In the genomic region with DNA sequence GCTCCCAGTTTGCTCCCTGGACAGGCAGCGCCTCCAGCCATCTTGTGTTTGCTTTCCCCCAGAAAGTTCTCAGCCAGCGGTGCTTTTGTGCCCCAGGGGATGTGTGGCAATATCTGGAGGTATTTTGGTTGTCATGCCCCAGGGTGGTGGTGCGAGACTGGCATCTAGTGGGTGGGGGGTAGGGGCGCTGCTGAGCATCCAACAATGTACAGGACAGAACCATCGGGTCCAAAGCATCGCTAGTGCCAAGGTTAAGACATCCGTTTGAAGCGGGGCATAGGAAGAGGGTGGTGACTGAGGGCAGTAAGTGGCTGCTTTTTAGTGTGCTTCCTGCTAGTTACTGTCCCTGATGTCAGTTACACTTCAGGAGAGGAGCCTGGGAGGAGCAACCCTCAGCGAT, we compare ENCODE assay signal across 10 mouse cellular contexts. TPM values are rescaled to one million over a fixed set of nuclear protein-coding genes. Genes with fewer than 3 reads are reported as not detected.
DNase-seq lines count a peak whose midpoint lies in the region; ATAC-seq lines count a peak whose summit lies in the region.
"Had no signal": no experiment of that assay in that cellular context is flagged by ENCODE, and none has a peak within 500 bp of the region (broad histone marks: within the 10 kb centered on the region; RNA-seq: fewer than 3 reads in every experiment).

No protein-coding gene starts in this region.

- no peaks in the 10 kb centered on the region for H3K27me3 ChIP-seq in heart, embryonic 15.5 days
- no peaks in the 10 kb centered on the region for H3K27me3 ChIP-seq in heart, embryonic 11.5 days (ENCODE audit: control insufficient read depth, insufficient read depth, low read length)
- H3K27me3 ChIP-seq in midbrain, embryonic 16.5 days (ENCODE audit: control insufficient read depth, insufficient read depth, low read depth, low read length), result no peaks in the 10 kb centered on the region
- H3K27me3 ChIP-seq in midbrain, embryonic 11.5 days (ENCODE audit: control insufficient read depth, insufficient read depth, low read length), result no peaks in the 10 kb centered on the region

- no peak for ATAC-seq in heart, embryonic 15.5 days (replicated peaks; ENCODE audit: insufficient number of reproducible peaks, insufficient read depth, low FRiP score, low read depth)
- no peak for ATAC-seq in heart, embryonic 11.5 days (replicated peaks; ENCODE audit: insufficient number of reproducible peaks, low FRiP score, low TSS enrichment)
- ATAC-seq in midbrain, embryonic 16.5 days, result no peak
- ATAC-seq in midbrain, embryonic 11.5 days (ENCODE audit: low FRiP score), result no peak

- peak overlapping the region; percentile 20; the same call in 1 of the 2 replicates for H3K27ac ChIP-seq in heart, embryonic 15.5 days
- H3K27ac ChIP-seq in heart, embryonic 11.5 days (ENCODE audit: low read depth, low read length), result no peak overlapping the region
- H3K27ac ChIP-seq in midbrain, embryonic 16.5 days (ENCODE audit: low read length), result 0 out of 2 replicates have a peak overlapping the region, but pooled peaks have one; percentile 32
- no peak overlapping the region for H3K27ac ChIP-seq in midbrain, embryonic 11.5 days (ENCODE audit: low read depth, low read length)
- peak overlapping the region; percentile 84 for H3K27ac ChIP-seq in brown adipose tissue, adult 24 weeks (replicated peaks; ENCODE audit: low read depth, low read length)

- no peak overlapping the region for H3K4me3 ChIP-seq in heart, embryonic 15.5 days
- no peak overlapping the region for H3K4me3 ChIP-seq in heart, embryonic 11.5 days (ENCODE audit: low read depth, low read length)
- H3K4me3 ChIP-seq in midbrain, embryonic 16.5 days (ENCODE audit: low read depth, low read length), result no peak overlapping the region
- H3K4me3 ChIP-seq in midbrain, embryonic 11.5 days (ENCODE audit: low read depth, low read length), result no peak overlapping the region
- 0 out of 2 replicates have a peak overlapping the region, but pooled peaks have one; percentile 10 for H3K4me3 ChIP-seq in brown adipose tissue, adult 24 weeks (ENCODE audit: insufficient read depth, low read depth, low read length)

- no peak overlapping the region for H3K9ac ChIP-seq in heart, embryonic 15.5 days
- H3K9ac ChIP-seq in heart, embryonic 11.5 days (ENCODE audit: low read depth, low read length), result no peak overlapping the region
- no peak overlapping the region for H3K9ac ChIP-seq in midbrain, embryonic 16.5 days (ENCODE audit: low read depth, low read length)
- no peak overlapping the region for H3K9ac ChIP-seq in midbrain, embryonic 11.5 days (ENCODE audit: low read length)

- H3K4me1 ChIP-seq in heart, embryonic 15.5 days (replicated peaks), result peaks cover 24% of the 10 kb centered on the region
- peaks cover 21% of the 10 kb centered on the region for H3K4me1 ChIP-seq in heart, embryonic 11.5 days (ENCODE audit: control insufficient read depth, insufficient read depth, low read length)
- peaks cover 24% of the 10 kb centered on the region for H3K4me1 ChIP-seq in midbrain, embryonic 16.5 days (ENCODE audit: control insufficient read depth, insufficient read depth, low read length)
- peaks cover 24% of the 10 kb centered on the region for H3K4me1 ChIP-seq in midbrain, embryonic 11.5 days (ENCODE audit: control insufficient read depth, insufficient read depth, low read length)
- peaks cover 6% of the 10 kb centered on the region; the same call in 1 of the 2 replicates for H3K4me1 ChIP-seq in brown adipose tissue, adult 24 weeks (ENCODE audit: control insufficient read depth, insufficient read depth, insufficient read length, low read length)

- WGBS in heart, embryonic 15.5 days, result 67% methylated on average over 9 of the region's 9 CpGs
- WGBS in heart, embryonic 11.5 days (ENCODE audit: insufficient replicate concordance), result 73% methylated on average over 9 of the region's 9 CpGs
- 62% methylated on average over 9 of the region's 9 CpGs for WGBS in midbrain, embryonic 16.5 days
- WGBS in midbrain, embryonic 11.5 days, result 74% methylated on average over 9 of the region's 9 CpGs

- no peaks in the 10 kb centered on the region for H3K9me3 ChIP-seq in heart, embryonic 15.5 days (replicated peaks)
- H3K9me3 ChIP-seq in heart, embryonic 11.5 days (replicated peaks; ENCODE audit: control insufficient read depth, low read length), result no peaks in the 10 kb centered on the region
- H3K9me3 ChIP-seq in midbrain, embryonic 16.5 days (replicated peaks; ENCODE audit: control insufficient read depth, low read length, poor library complexity, severe bottlenecking), result no peaks in the 10 kb centered on the region
- H3K9me3 ChIP-seq in midbrain, embryonic 11.5 days (ENCODE audit: control insufficient read depth, low read length), result no peaks in the 10 kb centered on the region

- no peak overlapping the region for H3K4me2 ChIP-seq in heart, embryonic 15.5 days
- no peak overlapping the region for H3K4me2 ChIP-seq in heart, embryonic 11.5 days
- H3K4me2 ChIP-seq in midbrain, embryonic 16.5 days (ENCODE audit: low read length), result no peak overlapping the region
- H3K4me2 ChIP-seq in midbrain, embryonic 11.5 days, result no peak overlapping the region

- DNase-seq in midbrain, embryonic 11.5 days (ENCODE audit: low spot score, missing footprints), result no peak
- peak; percentile 39 for DNase-seq in thymus, postnatal 14 days
- DNase-seq in gastrocnemius, adult 18-20 months (ENCODE audit: low spot score), result no peak
- DNase-seq: kidney, postnatal 14 days had no signal

- H3K36me3 ChIP-seq in heart, embryonic 15.5 days, result peaks cover 14% of the 10 kb centered on the region
- H3K36me3 ChIP-seq in heart, embryonic 11.5 days (ENCODE audit: control insufficient read depth, insufficient read depth, low read length), result peaks cover 4% of the 10 kb centered on the region
- H3K36me3 ChIP-seq in midbrain, embryonic 16.5 days (ENCODE audit: control insufficient read depth, insufficient read depth, low read length), result peaks cover 3% of the 10 kb centered on the region; the same call in 1 of the 2 replicates
- H3K36me3 ChIP-seq in midbrain, embryonic 11.5 days (ENCODE audit: control insufficient read depth, insufficient read depth, low read length), result peaks cover 3% of the 10 kb centered on the region; the same call in 1 of the 2 replicates

RNA-seq across cellular contexts. Expression of gene Mxi1, which starts 17.8 kb away (rescaled TPM):
- polyA plus RNA-seq in heart, embryonic 15.5 days (2015; fragmentation: Nextera tagmentation; extraction: Ambion mirVana), result 38.6 and 39.1 TPM in 2 replicates
- polyA plus RNA-seq in heart, embryonic 11.5 days (2014; fragmentation: Nextera tagmentation; extraction: Ambion mirVana), result 33.1 and 36.6 TPM in 2 replicates
- polyA plus RNA-seq in midbrain, embryonic 16.5 days (2015; fragmentation: Nextera tagmentation; extraction: Ambion mirVana), result 37.2 and 40.8 TPM in 2 replicates
- 59.0 and 59.1 TPM in 2 replicates for polyA plus RNA-seq in midbrain, embryonic 11.5 days (2014; fragmentation: Nextera tagmentation; extraction: Ambion mirVana)
- polyA plus RNA-seq in brown adipose tissue, adult 24 weeks (2012; ENCODE audit: insufficient read depth, insufficient read length, missing spikeins), result 20.9 and 37.2 TPM in 2 replicates
- total RNA-seq in gastrocnemius, adult 18-20 months (2021), result 10 to 100 TPM; 53.1 to 55.9 TPM

RNA-seq across cellular contexts. Expression of gene Gm10197, which starts 43.5 kb away (rescaled TPM):
- 2.5 TPM in 1 of 2 replicates, not detected in the other for polyA plus RNA-seq in heart, embryonic 15.5 days (2015; fragmentation: Nextera tagmentation; extraction: Ambion mirVana)
- 2.1 and 3.5 TPM in 2 replicates for polyA plus RNA-seq in heart, embryonic 11.5 days (2014; fragmentation: Nextera tagmentation; extraction: Ambion mirVana)
- not detected in 2 replicates for polyA plus RNA-seq in midbrain, embryonic 16.5 days (2015; fragmentation: Nextera tagmentation; extraction: Ambion mirVana)
- polyA plus RNA-seq in midbrain, embryonic 11.5 days (2014; fragmentation: Nextera tagmentation; extraction: Ambion mirVana), result not detected in 2 replicates
- not detected in 2 replicates for polyA plus RNA-seq in brown adipose tissue, adult 24 weeks (2012; ENCODE audit: insufficient read depth, insufficient read length, missing spikeins)
- total RNA-seq in gastrocnemius, adult 18-20 months (2021), result not detected
- polyA plus RNA-seq: limb, embryonic 14.5 days; stomach, embryonic 16.5 days had no signal

Comparison
In these comparisons a context has a peak if more than half of its experiments do, and no peak if none do; other contexts are left out.
1. H3K27ac ChIP-seq: peak in heart, embryonic 15.5 days (single experiment), midbrain, embryonic 16.5 days (single experiment) and brown adipose tissue, adult 24 weeks (single experiment); none in heart, embryonic 11.5 days (single experiment) and midbrain, embryonic 11.5 days (single experiment).